Mouse (Mus musculus): ENCODE data around the gene Wdr38. TPM values are rescaled to one million over a fixed set of nuclear protein-coding genes. Genes with fewer than 3 reads are reported as not detected.

Gene Wdr38
- polyA plus RNA-seq, 1 experiment = 0.44 TPM

DNA sequence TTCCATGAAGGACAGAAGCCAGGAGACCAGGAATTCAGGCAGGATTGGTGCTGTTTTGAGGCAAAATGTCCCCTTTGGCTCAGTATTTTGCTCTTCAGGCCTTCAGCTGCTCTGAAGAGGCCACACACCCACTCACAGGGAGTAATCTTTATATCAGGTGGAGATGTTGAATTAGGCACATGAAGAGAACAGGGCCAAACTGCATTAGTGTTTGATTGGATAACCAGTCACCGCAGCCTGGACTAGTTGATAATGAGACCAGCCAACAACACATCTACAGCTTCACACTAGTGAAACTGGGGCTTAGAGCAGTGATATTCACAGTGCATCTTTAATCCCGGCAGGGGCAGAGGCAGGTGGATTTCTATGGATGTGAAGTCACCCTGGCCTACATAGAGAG lies 8.3 kb upstream of the Wdr38 start:
- Histone ChIP-seq H3K36me3 (ENCODE audit: control insufficient read depth, insufficient read depth, low read length) (no peaks in the 10 kb centered on the region), H3K27me3 (ENCODE audit: control insufficient read depth, insufficient read depth, low read length) (no peaks in the 10 kb centered on the region), H3K27ac (ENCODE audit: insufficient read depth, low read length) (no peak overlapping the region), H3K4me3 (ENCODE audit: extremely low read depth, insufficient read depth, insufficient read length) (no peak overlapping the region), H3K4me1 (ENCODE audit: control insufficient read depth, insufficient read depth, insufficient read length) (no peaks in the 10 kb centered on the region)
- TF ChIP-seq POLR2A (IDR thresholded peaks at IDR 0.05; ENCODE audit: low read depth, low read length) = no peak
- TF ChIP-seq CTCF (IDR thresholded peaks at IDR 0.05; ENCODE audit: extremely low read depth, insufficient read depth, insufficient read length, insufficient replicate concordance) = no peak
- no peak for DNase-seq (ENCODE audit: low read depth in 1 of 2, low spot score in 2 of 2)
- 88% methylated on average over 2 of the region's 2 CpGs for WGBS

DNA sequence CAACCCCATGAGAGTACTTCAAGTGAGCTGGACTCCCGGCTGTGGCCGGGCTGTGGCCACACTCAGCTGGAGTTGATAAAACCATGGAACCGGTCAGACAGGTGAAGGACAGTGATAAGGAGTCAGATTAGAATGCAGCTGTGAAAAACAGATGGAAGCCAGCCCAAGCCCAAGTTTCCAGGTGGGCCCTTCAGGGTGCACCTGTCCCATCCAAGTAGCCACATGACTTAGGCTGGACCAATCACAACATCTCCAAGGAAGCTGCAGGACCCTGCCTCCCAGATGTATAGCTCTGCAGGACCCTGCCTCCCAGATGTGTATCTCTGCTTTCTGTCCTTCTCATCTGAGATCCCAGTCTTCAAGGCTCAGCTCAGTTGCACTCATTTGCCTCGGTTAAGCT lies 5.3 kb upstream of the Wdr38 start:
- TF ChIP-seq POLR2A (IDR thresholded peaks at IDR 0.05; ENCODE audit: low read depth, low read length) (no peak), CTCF (IDR thresholded peaks at IDR 0.05; ENCODE audit: extremely low read depth, insufficient read depth, insufficient read length, insufficient replicate concordance) (no peak)
- H3K4me3 ChIP-seq (ENCODE audit: extremely low read depth, insufficient read depth, insufficient read length) = no peak overlapping the region
- DNase-seq (ENCODE audit: low read depth in 1 of 2, low spot score in 2 of 2) = no peak
- no peaks in the 10 kb centered on the region for H3K36me3 ChIP-seq (ENCODE audit: control insufficient read depth, insufficient read depth, low read length)
- no peaks in the 10 kb centered on the region for H3K27me3 ChIP-seq (ENCODE audit: control insufficient read depth, insufficient read depth, low read length)
- whole genome bisulfite sequencing = 77% methylated on average over 4 of the region's 4 CpGs
- no peak overlapping the region for H3K27ac ChIP-seq (ENCODE audit: insufficient read depth, low read length)
- no peaks in the 10 kb centered on the region for H3K4me1 ChIP-seq (ENCODE audit: control insufficient read depth, insufficient read depth, insufficient read length)

- DNase-seq (ENCODE audit: low read depth in 1 of 2, low spot score in 2 of 2) = no peak
- Histone ChIP-seq H3K4me1 (ENCODE audit: control insufficient read depth, insufficient read depth, insufficient read length) (peaks cover under 1% of the 10 kb centered on the region; the same call in 1 of the 2 replicates), H3K36me3 (ENCODE audit: control insufficient read depth, insufficient read depth, low read length) (no peaks in the 10 kb centered on the region), H3K27ac (ENCODE audit: insufficient read depth, low read length) (no peak overlapping the region), H3K27me3 (ENCODE audit: control insufficient read depth, insufficient read depth, low read length) (no peaks in the 10 kb centered on the region), H3K4me3 (ENCODE audit: extremely low read depth, insufficient read depth, insufficient read length) (no peak overlapping the region)
- 76% methylated on average over 4 of the region's 4 CpGs for WGBS
- no peak for TF ChIP-seq CTCF (IDR thresholded peaks at IDR 0.05; ENCODE audit: extremely low read depth, insufficient read depth, insufficient read length, insufficient replicate concordance)
- TF ChIP-seq POLR2A (IDR thresholded peaks at IDR 0.05; ENCODE audit: low read depth, low read length) = no peak
Measured at GRCm38 (mm10) chr2:38992452-38992851, 4.8 kb upstream of the Wdr38 start.

GRCm38 (mm10) chr2:38999381-38999780 lies 2.1 kb downstream of the Wdr38 start:
- Histone ChIP-seq H3K36me3 (ENCODE audit: control insufficient read depth, insufficient read depth, low read length) (peaks cover 22% of the 10 kb centered on the region), H3K27me3 (ENCODE audit: control insufficient read depth, insufficient read depth, low read length) (no peaks in the 10 kb centered on the region), H3K27ac (ENCODE audit: insufficient read depth, low read length) (no peak overlapping the region), H3K4me3 (ENCODE audit: extremely low read depth, insufficient read depth, insufficient read length) (no peak overlapping the region), H3K4me1 (ENCODE audit: control insufficient read depth, insufficient read depth, insufficient read length) (peaks cover 11% of the 10 kb centered on the region; the same call in 1 of the 2 replicates)
- TF ChIP-seq CTCF (IDR thresholded peaks at IDR 0.05; ENCODE audit: extremely low read depth, insufficient read depth, insufficient read length, insufficient replicate concordance) = no peak
- no peak for TF ChIP-seq POLR2A (IDR thresholded peaks at IDR 0.05; ENCODE audit: low read depth, low read length)
- no peak for DNase-seq (ENCODE audit: low read depth in 1 of 2, low spot score in 2 of 2)
- 70% methylated on average over 4 of the region's 4 CpGs for WGBS

- H3K27ac ChIP-seq (ENCODE audit: insufficient read depth, low read length) = no peak overlapping the region
- no peak overlapping the region for H3K4me3 ChIP-seq (ENCODE audit: extremely low read depth, insufficient read depth, insufficient read length)
- H3K27me3 ChIP-seq (ENCODE audit: control insufficient read depth, insufficient read depth, low read length) = no peaks in the 10 kb centered on the region
- peaks cover 13% of the 10 kb centered on the region; the same call in 1 of the 2 replicates for H3K4me1 ChIP-seq (ENCODE audit: control insufficient read depth, insufficient read depth, insufficient read length)
- no peak for TF ChIP-seq POLR2A (IDR thresholded peaks at IDR 0.05; ENCODE audit: low read depth, low read length)
- no peak for TF ChIP-seq CTCF (IDR thresholded peaks at IDR 0.05; ENCODE audit: extremely low read depth, insufficient read depth, insufficient read length, insufficient replicate concordance)
- H3K36me3 ChIP-seq (ENCODE audit: control insufficient read depth, insufficient read depth, low read length) = peaks cover 22% of the 10 kb centered on the region
- DNase-seq (ENCODE audit: low read depth in 1 of 2, low spot score in 2 of 2) = no peak
- 75% methylated on average over 8 of the region's 8 CpGs for WGBS
Measured at GRCm38 (mm10) chr2:38999910-39000586, 2.8 kb downstream of the Wdr38 start.

- Histone ChIP-seq H3K27me3 (ENCODE audit: control insufficient read depth, insufficient read depth, low read length) (no peaks in the 10 kb centered on the region), H3K4me3 (ENCODE audit: extremely low read depth, insufficient read depth, insufficient read length) (no peak overlapping the region), H3K4me1 (ENCODE audit: control insufficient read depth, insufficient read depth, insufficient read length) (peaks cover 13% of the 10 kb centered on the region; the same call in 1 of the 2 replicates), H3K36me3 (ENCODE audit: control insufficient read depth, insufficient read depth, low read length) (peaks cover 22% of the 10 kb centered on the region), H3K27ac (ENCODE audit: insufficient read depth, low read length) (no peak overlapping the region)
- WGBS = 85% methylated on average over 4 of the region's 4 CpGs
- no peak for DNase-seq (ENCODE audit: low read depth in 1 of 2, low spot score in 2 of 2)
- no peak for TF ChIP-seq POLR2A (IDR thresholded peaks at IDR 0.05; ENCODE audit: low read depth, low read length)
- no peak for TF ChIP-seq CTCF (IDR thresholded peaks at IDR 0.05; ENCODE audit: extremely low read depth, insufficient read depth, insufficient read length, insufficient replicate concordance)
Measured at GRCm38 (mm10) chr2:39000587-39000919, 3.3 kb downstream of the Wdr38 start.

- peaks cover 22% of the 10 kb centered on the region for H3K36me3 ChIP-seq (ENCODE audit: control insufficient read depth, insufficient read depth, low read length)
- TF ChIP-seq POLR2A (IDR thresholded peaks at IDR 0.05; ENCODE audit: low read depth, low read length) = no peak
- no peak for TF ChIP-seq CTCF (IDR thresholded peaks at IDR 0.05; ENCODE audit: extremely low read depth, insufficient read depth, insufficient read length, insufficient replicate concordance)
- no peaks in the 10 kb centered on the region for H3K27me3 ChIP-seq (ENCODE audit: control insufficient read depth, insufficient read depth, low read length)
- peaks cover 17% of the 10 kb centered on the region; the same call in 1 of the 2 replicates for H3K4me1 ChIP-seq (ENCODE audit: control insufficient read depth, insufficient read depth, insufficient read length)
- no peak overlapping the region for H3K4me3 ChIP-seq (ENCODE audit: extremely low read depth, insufficient read depth, insufficient read length)
- H3K27ac ChIP-seq (ENCODE audit: insufficient read depth, low read length) = no peak overlapping the region
- 87% methylated on average over 3 of the region's 3 CpGs for WGBS
- no peak for DNase-seq (ENCODE audit: low read depth in 1 of 2, low spot score in 2 of 2)
Measured at GRCm38 (mm10) chr2:39001866-39002265, 4.6 kb downstream of the Wdr38 start.

Measured in spleen, adult 2 months (tissue).